Mouse (Mus musculus) small intestine, adult 2 months (tissue): ENCODE data around the gene Rdh16f2.

Source experiments
- CTCF ChIP-seq: fragments of 200-500 bp; IDR thresholded peaks from 2 replicates; pipeline ENCODE4 v1.5.1; 2012; ENCODE audit warnings: low read depth, mild to moderate bottlenecking, control low read depth, inconsistent platforms, low read length, moderate library complexity, mixed read lengths; ENCODE audit not compliant: insufficient replicate concordance, insufficient read length; ENCODE audit errors: extremely low read depth
- POLR2A ChIP-seq: fragments of 200-500 bp; IDR thresholded peaks from 2 replicates; pipeline ENCODE4 v1.6.1; 2012; ENCODE audit warnings: low read depth, mild to moderate bottlenecking, control low read depth, inconsistent platforms, low read length, moderate library complexity

- no peak for TF ChIP-seq POLR2A
- TF ChIP-seq CTCF: no peak
Measured at GRCm38 (mm10) chr10:127924597-127925378, 58.5 kb downstream of the Rdh16f2 start.
